Mouse (Mus musculus) cortical plate, adult 2 months (tissue): ENCODE results near the gene Daglb. TPM values are rescaled to one million over a fixed set of nuclear protein-coding genes. Genes with fewer than 3 reads are reported as not detected.

ENCODE experiments used
- H3K27ac ChIP-seq: fragments of 200-500 bp; 2 replicates; pipeline ENCODE4 v1.5.1; 2012; ENCODE audit warnings: low read length, control low read depth, inconsistent platforms; ENCODE audit not compliant: insufficient read depth
- H3K4me1 ChIP-seq: fragments of 200-500 bp; 2 replicates; pipeline ENCODE4 v1.6.1; 2011; ENCODE audit warnings: low read length; ENCODE audit not compliant: control insufficient read depth, insufficient read depth
- H3K4me3 ChIP-seq: fragments of 200-500 bp; 2 replicates; pipeline ENCODE4 v1.5.1; 2011; ENCODE audit warnings: mild to moderate bottlenecking, low read length, control low read depth; ENCODE audit not compliant: insufficient read depth
- CTCF ChIP-seq: fragments of 200-500 bp; IDR thresholded peaks from 2 replicates; pipeline ENCODE4 v1.5.1; 2011; ENCODE audit warnings: mild to moderate bottlenecking, control low read depth, low read length; ENCODE audit not compliant: insufficient read depth; ENCODE audit errors: extremely low read depth
- POLR2A ChIP-seq: fragments of 200-500 bp; IDR thresholded peaks from 2 replicates; pipeline ENCODE4 v1.6.1; 2011; ENCODE audit warnings: mild to moderate bottlenecking, low read length, control low read depth; ENCODE audit not compliant: insufficient read depth; ENCODE audit errors: extremely low read depth
- polyA plus RNA-seq: library from polyadenylated mRNA; depleted of rRNA; stranded (reverse); fragments of >200 nt; gene quantifications from 2 replicates; pipeline ENCODE4 v1.2.3, GENCODE M21; 2012

Gene Daglb
- polyA plus RNA-seq, 1 experiment: 30.4 TPM

GRCm38 (mm10) chr5:143477901-143478300 lies 13.5 kb downstream of the Daglb start:
- Histone ChIP-seq H3K4me1 (peaks cover 5% of the 10 kb centered on the region; the same call in 1 of the 2 replicates), H3K27ac (no peak overlapping the region), H3K4me3 (no peak overlapping the region)
- TF ChIP-seq CTCF (no peak), POLR2A (no peak)

- no peak overlapping the region for H3K27ac ChIP-seq
- no peak overlapping the region for H3K4me3 ChIP-seq
- 0 out of 2 replicates have a peak, but pooled peaks cover 2% of the 10 kb centered on the region for H3K4me1 ChIP-seq
- no peak for TF ChIP-seq CTCF
- no peak for TF ChIP-seq POLR2A
Observed at GRCm38 (mm10) chr5:143484955-143485354, 20.6 kb downstream of the Daglb start.

GRCm38 (mm10) chr5:143487193-143487592 lies 22.8 kb downstream of the Daglb start:
- TF ChIP-seq POLR2A: no peak
- TF ChIP-seq CTCF: no peak
- no peak overlapping the region for H3K4me3 ChIP-seq
- no peak overlapping the region for H3K27ac ChIP-seq
- 0 out of 2 replicates have a peak, but pooled peaks cover 2% of the 10 kb centered on the region for H3K4me1 ChIP-seq

GRCm38 (mm10) chr5:143487998-143488397 lies 23.6 kb downstream of the Daglb start:
- Histone ChIP-seq H3K4me1 (0 out of 2 replicates have a peak, but pooled peaks cover 2% of the 10 kb centered on the region), H3K4me3 (no peak overlapping the region), H3K27ac (no peak overlapping the region)
- TF ChIP-seq POLR2A (no peak), CTCF (no peak)

- TF ChIP-seq POLR2A: no peak
- no peak for TF ChIP-seq CTCF
- Histone ChIP-seq H3K4me1 (0 out of 2 replicates have a peak, but pooled peaks cover 2% of the 10 kb centered on the region), H3K27ac (no peak overlapping the region), H3K4me3 (no peak overlapping the region)
Observed at GRCm38 (mm10) chr5:143489749-143490342, 25.5 kb downstream of the Daglb start.

GRCm38 (mm10) chr5:143491736-143492135 lies 27.4 kb downstream of the Daglb start:
- H3K4me3 ChIP-seq: no peak overlapping the region
- 0 out of 2 replicates have a peak, but pooled peaks cover 2% of the 10 kb centered on the region for H3K4me1 ChIP-seq
- no peak overlapping the region for H3K27ac ChIP-seq
- TF ChIP-seq CTCF (no peak), POLR2A (no peak)

- TF ChIP-seq POLR2A: no peak
- TF ChIP-seq CTCF: no peak
- no peak overlapping the region for H3K27ac ChIP-seq
Observed at GRCm38 (mm10) chr5:143493163-143493562, 28.8 kb downstream of the Daglb start.

GRCm38 (mm10) chr5:143495708-143496107 lies 31.3 kb downstream of the Daglb start:
- H3K4me3 ChIP-seq: no peak overlapping the region
- H3K27ac ChIP-seq: no peak overlapping the region
- H3K4me1 ChIP-seq: no peaks in the 10 kb centered on the region
- no peak for TF ChIP-seq CTCF
- TF ChIP-seq POLR2A: no peak

More at GRCm38 (mm10) chr5:143493163-143493562, 28.8 kb downstream of the Daglb start:
- Histone ChIP-seq H3K4me3 (no peak overlapping the region), H3K4me1 (no peaks in the 10 kb centered on the region)

GRCm38 (mm10) chr5:143497451-143497850 lies 33.1 kb downstream of the Daglb start:
- H3K4me3 ChIP-seq: no peak overlapping the region
- H3K4me1 ChIP-seq: no peaks in the 10 kb centered on the region
- H3K27ac ChIP-seq: no peak overlapping the region
- TF ChIP-seq CTCF (no peak), POLR2A (no peak)

- H3K4me1 ChIP-seq: no peaks in the 10 kb centered on the region
- TF ChIP-seq POLR2A (no peak), CTCF (no peak)
- no peak overlapping the region for H3K4me3 ChIP-seq
- no peak overlapping the region for H3K27ac ChIP-seq
Observed at GRCm38 (mm10) chr5:143499197-143499596, 34.8 kb downstream of the Daglb start.
